Mouse (Mus musculus) cerebellum, adult 8-10 months (tissue): Measurements from ENCODE around the gene Vmn2r14.
"Not testable (repeated sequence)": the region's sequence is repeated elsewhere in the genome, so short reads cannot be mapped to it uniquely, and the experiment has no call there.

Experiments
- DNase-seq: peaks from one replicate; pipeline ENCODE4 v3.0.0; 2022

Vmn2r14 gene

GRCm38 (mm10) chr5:109224608-109225007, at the start of gene Vmn2r14:
Vmn2r14 (minus strand) TSS chr5:109224708.
- no peak for DNase-seq

GRCm38 (mm10) chr5:109192099-109192498, 32.4 kb downstream of the Vmn2r14 start, which contains the start of gene Vmn2r13:
Vmn2r13 (minus strand) TSS chr5:109192199.
- not testable (repeated sequence) for DNase-seq

GRCm38 (mm10) chr5:109166851-109167250, 57.7 kb downstream of the Vmn2r14 start:
- DNase-seq, result not testable (repeated sequence)
